In the genomic region with DNA sequence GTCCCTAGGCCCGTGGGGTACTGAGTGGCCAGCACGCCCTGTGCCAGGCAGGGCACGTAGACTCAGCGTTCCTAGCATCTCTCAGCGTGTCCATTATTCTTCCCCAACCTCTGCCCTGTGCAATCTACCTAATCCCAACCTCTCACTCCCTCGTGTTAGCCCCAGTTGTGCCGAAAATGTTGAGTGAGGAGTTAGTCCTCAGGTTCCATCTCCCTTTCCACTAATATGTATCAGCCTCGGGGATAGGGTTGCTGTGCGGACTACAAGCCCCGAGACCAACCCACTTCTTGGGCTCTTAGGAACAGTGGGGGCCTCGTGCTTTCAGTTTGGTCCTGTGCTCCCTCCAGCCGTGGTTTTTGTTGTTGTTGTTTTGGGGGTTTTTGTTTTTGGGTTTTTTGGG, we compare ENCODE assay signal across 10 mouse cellular contexts.
DNase-seq lines count a peak whose midpoint lies in the region; ATAC-seq and TF ChIP-seq lines count a peak whose summit lies in the region.
"Had no signal": no experiment of that assay in that cellular context is flagged by ENCODE, and none has a peak within 500 bp of the region (broad histone marks: within the 10 kb centered on the region; RNA-seq: fewer than 3 reads in every experiment).

No protein-coding gene starts in this region.

- H3K4me2 ChIP-seq in heart, embryonic 13.5 days = peak overlapping the region; percentile 68
- peak overlapping the region; percentile 58 for H3K4me2 ChIP-seq in limb, embryonic 12.5 days

- TF ChIP-seq POLR2A in lung, adult 2 months (IDR thresholded peaks at IDR 0.05; ENCODE audit: borderline replicate concordance, extremely low read depth, low read depth, low read length) = no peak

- peak overlapping the region; percentile 44 for H3K4me3 ChIP-seq in heart, embryonic 13.5 days
- no peak overlapping the region for H3K4me3 ChIP-seq in lung, adult 2 months (replicated peaks; ENCODE audit: extremely low read depth, low read depth, low read length)
- peak overlapping the region; percentile 26; the same call in 1 of the 2 replicates for H3K4me3 ChIP-seq in G1E (ENCODE audit: low read depth, low read length)
- peak overlapping the region; percentile 25; the same call in 1 of the 2 replicates for H3K4me3 ChIP-seq in limb, embryonic 12.5 days (replicated peaks)
- H3K4me3 ChIP-seq: myocyte had no signal

- no peak for ATAC-seq in heart, embryonic 13.5 days (ENCODE audit: extremely low read depth, insufficient number of reproducible peaks, low FRiP score, low TSS enrichment)
- ATAC-seq in G1E (ENCODE audit: extremely low read depth, insufficient number of reproducible peaks, low FRiP score, poor library complexity, severe bottlenecking) = no peak
- ATAC-seq in limb, embryonic 12.5 days (ENCODE audit: insufficient number of reproducible peaks, insufficient read depth, low FRiP score, low TSS enrichment, low read depth) = no peak
- no peak for ATAC-seq in frontal cortex, adult (ENCODE audit: low TSS enrichment)
- ATAC-seq: activated CD4-positive, CD25-positive, alpha-beta regulatory T cell, adult 4 months had no signal

- 5% methylated on average over 12 of the region's 12 CpGs for WGBS in heart, embryonic 13.5 days
- 8% methylated on average over 12 of the region's 12 CpGs for WGBS in lung, adult 2 months
- WGBS in limb, embryonic 12.5 days = 2% methylated on average over 12 of the region's 12 CpGs

- intact Hi-C loops in heart, postnatal 10 days (cut with DNase I) = no loop called here

- H3K27me3 ChIP-seq in heart, embryonic 13.5 days (replicated peaks) = peaks cover 99% of the 10 kb centered on the region
- H3K27me3 ChIP-seq in G1E (ENCODE audit: insufficient read depth, low read length) = peaks cover 94% of the 10 kb centered on the region
- H3K27me3 ChIP-seq in limb, embryonic 12.5 days = peaks cover 98% of the 10 kb centered on the region

- H3K27ac ChIP-seq in heart, embryonic 13.5 days (replicated peaks) = no peak overlapping the region
- H3K27ac ChIP-seq in limb, embryonic 12.5 days = no peak overlapping the region

- no peak overlapping the region for H3K9ac ChIP-seq in heart, embryonic 13.5 days
- no peak overlapping the region for H3K9ac ChIP-seq in limb, embryonic 12.5 days (replicated peaks)

- TF ChIP-seq CTCF in lung, adult 2 months (IDR thresholded peaks at IDR 0.05; ENCODE audit: insufficient read depth, low read length) = no peak
- TF ChIP-seq CTCF in G1E (IDR thresholded peaks at IDR 0.05; ENCODE audit: low read depth, low read length) = no peak

- no peaks in the 10 kb centered on the region for H3K9me3 ChIP-seq in heart, embryonic 13.5 days
- peaks cover 8% of the 10 kb centered on the region; the same call in 1 of the 2 replicates for H3K9me3 ChIP-seq in G1E (replicated peaks)
- peaks cover 6% of the 10 kb centered on the region; the same call in 1 of the 2 replicates for H3K9me3 ChIP-seq in limb, embryonic 12.5 days

- H3K4me1 ChIP-seq in heart, embryonic 13.5 days = peaks cover 60% of the 10 kb centered on the region
- peaks cover 6% of the 10 kb centered on the region; the same call in 1 of the 2 replicates for H3K4me1 ChIP-seq in lung, adult 2 months (ENCODE audit: control insufficient read depth, insufficient read depth, low read length)
- H3K4me1 ChIP-seq in G1E (ENCODE audit: insufficient read depth, low read depth, low read length) = peaks cover 42% of the 10 kb centered on the region
- peaks cover 54% of the 10 kb centered on the region for H3K4me1 ChIP-seq in limb, embryonic 12.5 days (replicated peaks)

- no peaks in the 10 kb centered on the region for H3K36me3 ChIP-seq in heart, embryonic 13.5 days
- H3K36me3 ChIP-seq in G1E (replicated peaks) = no peaks in the 10 kb centered on the region
- H3K36me3 ChIP-seq in limb, embryonic 12.5 days = no peaks in the 10 kb centered on the region

- no peak for DNase-seq in heart, postnatal 10 days
- peak; percentile 18 for DNase-seq in lung, adult 2 months
- DNase-seq in lung, postnatal 25 days (ENCODE audit: low spot score) = no peak
- DNase-seq in G1E (ENCODE audit: low spot score) = no peak
- DNase-seq in natural killer cell, adult 2 months (ENCODE audit: low spot score in 2 of 2) = no peak
